Mouse (Mus musculus) kidney, postnatal 0 days (tissue): ENCODE measurements around the gene Rpl27a. TPM values are rescaled to one million over a fixed set of nuclear protein-coding genes. Genes with fewer than 3 reads are reported as not detected.
A peak's percentile ranks its signal among the peaks of the same experiment; 100 is the strongest.

ENCODE experiments used
- ATAC-seq: fragments of 200-750 bp; cut with Nextera tagmentation; replicated peaks from 2 replicates; pipeline ENCODE4 v1.8.0; 2017; ENCODE audit warnings: low read depth, moderate number of reproducible peaks, moderate TSS enrichment, moderate library complexity; ENCODE audit not compliant: low FRiP score
- DNase-seq: peaks from one replicate; pipeline ENCODE4 v3.0.0-alpha.2; 2016; ENCODE audit warnings: low spot score
- H3K27ac ChIP-seq: fragments of 300-500 bp; sonication (generic); 2 replicates; pipeline ENCODE4 v1.5.1; 2014; ENCODE audit warnings: mild to moderate bottlenecking
- H3K27me3 ChIP-seq: fragments of 300-500 bp; sonication (generic); 2 replicates; pipeline ENCODE4 v1.6.1; 2014; ENCODE audit warnings: low read length, mixed read lengths; ENCODE audit not compliant: insufficient read depth
- H3K36me3 ChIP-seq: fragments of 300-500 bp; sonication (generic); 2 replicates; pipeline ENCODE4 v1.6.1; 2014; ENCODE audit warnings: low read length, mixed read lengths; ENCODE audit not compliant: insufficient read depth
- H3K4me1 ChIP-seq: fragments of 300-500 bp; sonication (generic); replicated peaks from 2 replicates; pipeline ENCODE4 v1.6.1; 2014; ENCODE audit warnings: antibody characterized with exemption, low read length, mixed read lengths; ENCODE audit not compliant: insufficient read depth
- H3K4me2 ChIP-seq: fragments of 300-500 bp; sonication (generic); 2 replicates; pipeline ENCODE4 v1.6.1; 2014; ENCODE audit warnings: mild to moderate bottlenecking, low read length, moderate library complexity, mixed read lengths
- H3K4me3 ChIP-seq: fragments of 300-500 bp; sonication (generic); replicated peaks from 2 replicates; pipeline ENCODE4 v1.5.1; 2014; ENCODE audit warnings: low read depth, low read length
- H3K9ac ChIP-seq: fragments of 300-500 bp; sonication (generic); 2 replicates; pipeline ENCODE4 v1.6.1; 2014; ENCODE audit warnings: low read depth, low read length
- H3K9me3 ChIP-seq: fragments of 300-500 bp; sonication (generic); replicated peaks from 2 replicates; pipeline ENCODE4 v1.6.1; 2016; ENCODE audit warnings: low read length, inconsistent platforms, mixed read lengths
- CTCF ChIP-seq: IDR thresholded peaks from 2 replicates; pipeline ENCODE4 v1.5.1; 2016; ENCODE audit warnings: antibody characterized with exemption, low read depth, mild to moderate bottlenecking, moderate library complexity
- WGBS: fragments of 180-500 bp; shearing (Covaris S2); extraction: QIAGEN DNeasy Blood & Tissue Kit; methylation state at CpG from one replicate; pipeline ENCODE4 v1.1.7; 2014; 5-methylcytosine and 5-hydroxymethylcytosine counted together
- polyA plus RNA-seq: library from polyadenylated mRNA; unstranded; fragments of >200 nt; fragmentation: Nextera tagmentation; extraction: Ambion mirVana; gene quantifications from 2 replicates; pipeline ENCODE4 v1.2.1, GENCODE M21; 2015

Gene Rpl27a
- polyA plus RNA-seq, 1 experiment from 2014 or later = 166 TPM

GRCm38 (mm10) chr7:109529741-109530140 lies 10.8 kb downstream of the Rpl27a start:
- WGBS = 75% methylated on average over 2 of the region's 2 CpGs
- H3K36me3 ChIP-seq = peaks cover 30% of the 10 kb centered on the region

GRCm38 (mm10) chr7:109531501-109531900 lies 12.6 kb downstream of the Rpl27a start:
- WGBS = 86% methylated on average over 5 of the region's 5 CpGs
- no peak overlapping the region for H3K4me2 ChIP-seq
- no peak overlapping the region for H3K27ac ChIP-seq
- no peak overlapping the region for H3K4me3 ChIP-seq
- DNase-seq (no peak), ATAC-seq (no peak)
- H3K9ac ChIP-seq = no peak overlapping the region
- H3K36me3 ChIP-seq = peaks cover 29% of the 10 kb centered on the region
- no peak for TF ChIP-seq CTCF
- H3K9me3 ChIP-seq = no peaks in the 10 kb centered on the region
- H3K4me1 ChIP-seq = no peaks in the 10 kb centered on the region
- no peaks in the 10 kb centered on the region for H3K27me3 ChIP-seq

More at GRCm38 (mm10) chr7:109529741-109530140, 10.8 kb downstream of the Rpl27a start:
- no peak for TF ChIP-seq CTCF
- H3K4me3 ChIP-seq = no peak overlapping the region
- H3K4me1 ChIP-seq = no peaks in the 10 kb centered on the region
- H3K27ac ChIP-seq = no peak overlapping the region
- no peak overlapping the region for H3K9ac ChIP-seq
- ATAC-seq (no peak), DNase-seq (no peak)
- H3K9me3 ChIP-seq = no peaks in the 10 kb centered on the region
- H3K4me2 ChIP-seq = no peak overlapping the region
- no peaks in the 10 kb centered on the region for H3K27me3 ChIP-seq

- ATAC-seq = no peak
- no peak overlapping the region for H3K9ac ChIP-seq
- H3K36me3 ChIP-seq = peaks cover 29% of the 10 kb centered on the region
- H3K4me1 ChIP-seq = no peaks in the 10 kb centered on the region
- H3K4me2 ChIP-seq = no peak overlapping the region
- H3K27me3 ChIP-seq = no peaks in the 10 kb centered on the region
- H3K27ac ChIP-seq = no peak overlapping the region
- WGBS = 53% methylated on average over 3 of the region's 3 CpGs
- no peaks in the 10 kb centered on the region for H3K9me3 ChIP-seq
- TF ChIP-seq CTCF = no peak
- no peak for DNase-seq
- H3K4me3 ChIP-seq = no peak overlapping the region
Measured at GRCm38 (mm10) chr7:109532691-109533090, 13.7 kb downstream of the Rpl27a start.

- no peak for TF ChIP-seq CTCF
- no peak for ATAC-seq
- no peak for DNase-seq
- WGBS = 81% methylated on average over 4 of the region's 4 CpGs
- Histone ChIP-seq H3K27ac (no peak overlapping the region), H3K4me1 (no peaks in the 10 kb centered on the region), H3K27me3 (no peaks in the 10 kb centered on the region), H3K9me3 (no peaks in the 10 kb centered on the region), H3K36me3 (peaks cover 29% of the 10 kb centered on the region), H3K4me3 (no peak overlapping the region), H3K4me2 (no peak overlapping the region), H3K9ac (no peak overlapping the region)
Measured at GRCm38 (mm10) chr7:109533129-109533528, 14.2 kb downstream of the Rpl27a start.

GRCm38 (mm10) chr7:109533888-109534287 lies 14.9 kb downstream of the Rpl27a start:
- Histone ChIP-seq H3K4me1 (no peaks in the 10 kb centered on the region), H3K9me3 (no peaks in the 10 kb centered on the region), H3K4me3 (no peak overlapping the region), H3K27ac (no peak overlapping the region), H3K27me3 (no peaks in the 10 kb centered on the region), H3K36me3 (peaks cover 30% of the 10 kb centered on the region), H3K9ac (no peak overlapping the region), H3K4me2 (no peak overlapping the region)
- ATAC-seq = no peak
- 89% methylated on average over 4 of the region's 4 CpGs for WGBS
- TF ChIP-seq CTCF = no peak
- no peak for DNase-seq

GRCm38 (mm10) chr7:109534921-109535320 lies 16.0 kb downstream of the Rpl27a start:
- no peaks in the 10 kb centered on the region for H3K4me1 ChIP-seq
- ATAC-seq (no peak), DNase-seq (no peak)
- H3K9ac ChIP-seq = no peak overlapping the region
- H3K36me3 ChIP-seq = peaks cover 40% of the 10 kb centered on the region
- WGBS = 89% methylated on average over 3 of the region's 3 CpGs
- TF ChIP-seq CTCF = no peak
- H3K4me3 ChIP-seq = no peak overlapping the region
- H3K4me2 ChIP-seq = no peak overlapping the region
- no peak overlapping the region for H3K27ac ChIP-seq
- no peaks in the 10 kb centered on the region for H3K9me3 ChIP-seq
- H3K27me3 ChIP-seq = no peaks in the 10 kb centered on the region

GRCm38 (mm10) chr7:109536451-109536946 lies 17.6 kb downstream of the Rpl27a start:
- ATAC-seq (no peak; the same call in 1 of the 2 replicates), DNase-seq (no peak)
- Histone ChIP-seq H3K9ac (no peak overlapping the region), H3K36me3 (peaks cover 49% of the 10 kb centered on the region), H3K4me2 (no peak overlapping the region), H3K9me3 (no peaks in the 10 kb centered on the region), H3K27me3 (no peaks in the 10 kb centered on the region), H3K4me1 (no peaks in the 10 kb centered on the region), H3K4me3 (no peak overlapping the region), H3K27ac (peak overlapping the region; percentile 19; the same call in 1 of the 2 replicates)
- no peak for TF ChIP-seq CTCF
- 75% methylated on average over 4 of the region's 4 CpGs for WGBS
